ENCODE assay signal across 24 mouse cellular contexts in genomic region chr3:38248941-38249340, GRCm38 (mm10).
DNase-seq lines count a peak whose midpoint lies in the region; ATAC-seq and TF ChIP-seq lines count a peak whose summit lies in the region.
"Had no signal": no experiment of that assay in that cellular context is flagged by ENCODE, and none has a peak within 500 bp of the region (broad histone marks: within the 10 kb centered on the region; RNA-seq: fewer than 3 reads in every experiment).

No protein-coding gene starts in this region.

- peaks cover 2% of the 10 kb centered on the region for H3K36me3 ChIP-seq in heart, adult 2 months (ENCODE audit: control insufficient read depth, insufficient read depth, low read length)
- H3K36me3 ChIP-seq in kidney, postnatal 0 days (ENCODE audit: insufficient read depth, low read length): no peaks in the 10 kb centered on the region
- H3K36me3 ChIP-seq: embryonic facial prominence, embryonic 12.5 days; forebrain, embryonic 12.5 days; forebrain, embryonic 15.5 days; heart, embryonic 13.5 days; hindbrain, embryonic 12.5 days; hindbrain, embryonic 15.5 days had no signal

- no peak overlapping the region for H3K4me3 ChIP-seq in heart, adult 2 months
- no peak overlapping the region for H3K4me3 ChIP-seq in kidney, postnatal 0 days (replicated peaks; ENCODE audit: low read depth, low read length)
- H3K4me3 ChIP-seq: embryonic facial prominence, embryonic 12.5 days; erythroblast, embryonic 14.5 days; forebrain, embryonic 12.5 days; forebrain, embryonic 15.5 days; heart, embryonic 13.5 days; hindbrain, embryonic 12.5 days; hindbrain, embryonic 15.5 days had no signal

- no peak for TF ChIP-seq POLR2A in heart, adult 2 months (IDR thresholded peaks at IDR 0.05; ENCODE audit: insufficient read depth, low read depth, low read length)

- no peaks in the 10 kb centered on the region for H3K79me2 ChIP-seq in heart, adult 2 months (replicated peaks; ENCODE audit: control insufficient read depth, insufficient read depth, low read length)

- H3K9me3 ChIP-seq in kidney, postnatal 0 days (replicated peaks; ENCODE audit: low read length): no peaks in the 10 kb centered on the region
- H3K9me3 ChIP-seq: embryonic facial prominence, embryonic 12.5 days; forebrain, embryonic 12.5 days; forebrain, embryonic 15.5 days; heart, embryonic 13.5 days; hindbrain, embryonic 12.5 days; hindbrain, embryonic 15.5 days had no signal

- peaks cover 5% of the 10 kb centered on the region; the same call in 1 of the 2 replicates for H3K4me1 ChIP-seq in heart, adult 2 months (ENCODE audit: control insufficient read depth, insufficient read depth, low read length)
- H3K4me1 ChIP-seq in kidney, postnatal 0 days (replicated peaks; ENCODE audit: insufficient read depth, low read length): no peaks in the 10 kb centered on the region
- H3K4me1 ChIP-seq: embryonic facial prominence, embryonic 12.5 days; forebrain, embryonic 12.5 days; forebrain, embryonic 15.5 days; hindbrain, embryonic 12.5 days; hindbrain, embryonic 15.5 days had no signal

- no peaks in the 10 kb centered on the region for H3K27me3 ChIP-seq in heart, adult 2 months (ENCODE audit: control insufficient read depth, insufficient read depth, low read length)
- no peaks in the 10 kb centered on the region for H3K27me3 ChIP-seq in kidney, postnatal 0 days (ENCODE audit: insufficient read depth, low read length)
- H3K27me3 ChIP-seq: embryonic facial prominence, embryonic 12.5 days; forebrain, embryonic 12.5 days; forebrain, embryonic 15.5 days; heart, embryonic 13.5 days; hindbrain, embryonic 12.5 days; hindbrain, embryonic 15.5 days had no signal

- TF ChIP-seq EP300 in heart, adult 2 months (IDR thresholded peaks at IDR 0.05; ENCODE audit: insufficient read depth, low read depth, low read length): no peak

- intact Hi-C loops in heart, adult 2 months (cut with DNase I): no loop called here
- intact Hi-C loops in heart, postnatal 36 days (cut with DNase I): no loop called here

- H3K27ac ChIP-seq in heart, adult 2 months: no peak overlapping the region
- no peak overlapping the region for H3K27ac ChIP-seq in kidney, postnatal 0 days
- H3K27ac ChIP-seq: embryonic facial prominence, embryonic 12.5 days; forebrain, embryonic 12.5 days; forebrain, embryonic 15.5 days; heart, embryonic 13.5 days; hindbrain, embryonic 12.5 days; hindbrain, embryonic 15.5 days had no signal

- no peak for ATAC-seq in kidney, postnatal 0 days (replicated peaks; ENCODE audit: low FRiP score, low read depth)
- ATAC-seq: activated CD4-positive, CD25-positive, alpha-beta regulatory T cell, adult 4 months; CD4-positive, CD25-positive, alpha-beta regulatory T cell, adult 4 months; forebrain, embryonic 15.5 days had no signal

- H3K4me2 ChIP-seq in kidney, postnatal 0 days (ENCODE audit: low read length): no peak overlapping the region
- H3K4me2 ChIP-seq: embryonic facial prominence, embryonic 12.5 days; forebrain, embryonic 12.5 days; forebrain, embryonic 15.5 days; heart, embryonic 13.5 days; hindbrain, embryonic 12.5 days; hindbrain, embryonic 15.5 days had no signal

- H3K9ac ChIP-seq in heart, adult 2 months (ENCODE audit: low read depth, low read length): no peak overlapping the region
- no peak overlapping the region for H3K9ac ChIP-seq in kidney, postnatal 0 days (ENCODE audit: low read depth, low read length)
- H3K9ac ChIP-seq: embryonic facial prominence, embryonic 12.5 days; forebrain, embryonic 12.5 days; forebrain, embryonic 15.5 days; heart, embryonic 13.5 days; hindbrain, embryonic 12.5 days; hindbrain, embryonic 15.5 days had no signal

- TF ChIP-seq CTCF in heart, adult 2 months (IDR thresholded peaks at IDR 0.05): no peak
- TF ChIP-seq CTCF in kidney, postnatal 0 days (IDR thresholded peaks at IDR 0.05; ENCODE audit: low read depth): no peak

- DNase-seq in heart, adult 2 months: peak; percentile 1 to 9
- no peak for DNase-seq in heart, postnatal 36 days
- DNase-seq in kidney, postnatal 0 days (ENCODE audit: low spot score): peak; percentile 54
- no peak for DNase-seq in kidney, postnatal 4 days
- peak; percentile 29 for DNase-seq in adipocyte (ENCODE audit: low spot score)
- DNase-seq in frontal cortex, postnatal 25 days (ENCODE audit: low spot score in 2 of 2): no peak
- DNase-seq: adrenal gland, postnatal 10 days; adrenal gland, postnatal 36 days; cerebellum, adult 18-20 months; cerebellum, adult 9-10 months; cerebellum, postnatal 14 days; gastrocnemius, postnatal 10 days; gastrocnemius, postnatal 36 days; heart, postnatal 14 days; kidney, adult 11 months had no signal

- 65% methylated on average over 1 of the region's 1 CpGs for WGBS in heart, adult 2 months
- WGBS in kidney, postnatal 0 days: 44% methylated on average over 1 of the region's 1 CpGs

Comparison
In these comparisons a context has a peak if more than half of its experiments do, and no peak if none do; other contexts are left out.
1. DNase-seq: peak in heart, adult 2 months (2 of 2), kidney, postnatal 0 days (single experiment) and adipocyte (single experiment); none in heart, postnatal 36 days (0 of 2), kidney, postnatal 4 days (0 of 2) and frontal cortex, postnatal 25 days (0 of 2).